Mouse (Mus musculus): ENCODE results near the gene Chil1. TPM values are rescaled to one million over a fixed set of nuclear protein-coding genes. Genes with fewer than 3 reads are reported as not detected.

Gene Chil1
- polyA plus RNA-seq, 1 experiment, result 1,277 TPM

GRCm38 (mm10) chr1:134198197-134198995, 16.4 kb downstream of the Chil1 start:
- no peak for TF ChIP-seq CTCF (IDR thresholded peaks at IDR 0.05; ENCODE audit: insufficient read depth, low read length)
- no peak for TF ChIP-seq POLR2A (IDR thresholded peaks at IDR 0.05; ENCODE audit: borderline replicate concordance, extremely low read depth, low read depth, low read length)
- peaks cover 7% of the 10 kb centered on the region; the same call in 1 of the 2 replicates for H3K4me1 ChIP-seq (ENCODE audit: control insufficient read depth, insufficient read depth, low read length)
- WGBS, result 79% methylated on average over 12 of the region's 12 CpGs
- DNase-seq, result no peak
- no peak overlapping the region for H3K4me3 ChIP-seq (replicated peaks; ENCODE audit: extremely low read depth, low read depth, low read length)

- WGBS, result 48% methylated on average over 2 of the region's 2 CpGs
- TF ChIP-seq POLR2A (IDR thresholded peaks at IDR 0.05; ENCODE audit: borderline replicate concordance, extremely low read depth, low read depth, low read length), result no peak
- no peak for TF ChIP-seq CTCF (IDR thresholded peaks at IDR 0.05; ENCODE audit: insufficient read depth, low read length)
- H3K4me1 ChIP-seq (ENCODE audit: control insufficient read depth, insufficient read depth, low read length), result peaks cover 7% of the 10 kb centered on the region; the same call in 1 of the 2 replicates
- DNase-seq, result no peak
- H3K4me3 ChIP-seq (replicated peaks; ENCODE audit: extremely low read depth, low read depth, low read length), result no peak overlapping the region
Measured at GRCm38 (mm10) chr1:134200481-134200880, 18.5 kb downstream of the Chil1 start.

DNA sequence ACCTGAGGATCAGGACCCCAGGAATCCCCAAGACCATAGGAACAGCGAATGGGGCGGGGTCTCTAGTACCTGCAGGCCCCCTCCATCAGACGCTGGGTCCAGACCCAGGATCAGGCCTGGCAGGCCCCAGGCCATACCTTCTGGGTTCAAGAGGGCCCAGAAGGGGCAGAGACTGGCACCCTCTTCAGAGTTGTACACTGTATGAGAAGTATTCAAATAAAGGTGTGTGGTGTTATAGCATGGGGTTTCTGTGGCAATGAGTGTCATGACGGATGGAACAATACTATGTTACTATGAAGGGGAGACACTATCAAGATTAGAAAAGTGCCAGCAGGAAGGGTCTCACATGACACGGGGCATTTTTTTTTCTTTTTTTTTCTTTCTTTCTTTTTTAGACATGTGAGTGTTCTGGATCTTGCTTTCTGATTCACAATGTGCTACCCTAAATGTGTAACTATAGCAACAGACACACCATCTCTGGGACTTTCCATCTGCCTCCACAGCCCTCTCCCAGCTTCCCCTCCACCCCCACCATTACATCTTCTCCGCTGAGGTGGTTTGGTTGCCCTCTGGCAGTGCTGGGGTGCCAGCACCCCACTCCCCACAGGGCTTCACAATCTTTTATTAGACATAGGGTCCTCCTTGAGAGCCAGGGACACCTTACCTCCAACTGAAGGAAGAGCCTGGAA, 19.2 kb downstream of the Chil1 start:
- Histone ChIP-seq H3K4me3 (replicated peaks; ENCODE audit: extremely low read depth, low read depth, low read length) (no peak overlapping the region), H3K4me1 (ENCODE audit: control insufficient read depth, insufficient read depth, low read length) (peaks cover 1% of the 10 kb centered on the region; the same call in 1 of the 2 replicates)
- 73% methylated on average over 6 of the region's 6 CpGs for WGBS
- TF ChIP-seq POLR2A (IDR thresholded peaks at IDR 0.05; ENCODE audit: borderline replicate concordance, extremely low read depth, low read depth, low read length) (no peak), CTCF (IDR thresholded peaks at IDR 0.05; ENCODE audit: insufficient read depth, low read length) (no peak)
- DNase-seq, result no peak

- no peak overlapping the region for H3K4me3 ChIP-seq (replicated peaks; ENCODE audit: extremely low read depth, low read depth, low read length)
- TF ChIP-seq CTCF (IDR thresholded peaks at IDR 0.05; ENCODE audit: insufficient read depth, low read length), result peak; percentile 84
- no peak for TF ChIP-seq POLR2A (IDR thresholded peaks at IDR 0.05; ENCODE audit: borderline replicate concordance, extremely low read depth, low read depth, low read length)
- H3K4me1 ChIP-seq (ENCODE audit: control insufficient read depth, insufficient read depth, low read length), result no peaks in the 10 kb centered on the region
- DNase-seq, result peak; percentile 66
- 60% methylated on average over 3 of the region's 3 CpGs for WGBS
Measured at GRCm38 (mm10) chr1:134201751-134202420, 19.9 kb downstream of the Chil1 start.

DNA sequence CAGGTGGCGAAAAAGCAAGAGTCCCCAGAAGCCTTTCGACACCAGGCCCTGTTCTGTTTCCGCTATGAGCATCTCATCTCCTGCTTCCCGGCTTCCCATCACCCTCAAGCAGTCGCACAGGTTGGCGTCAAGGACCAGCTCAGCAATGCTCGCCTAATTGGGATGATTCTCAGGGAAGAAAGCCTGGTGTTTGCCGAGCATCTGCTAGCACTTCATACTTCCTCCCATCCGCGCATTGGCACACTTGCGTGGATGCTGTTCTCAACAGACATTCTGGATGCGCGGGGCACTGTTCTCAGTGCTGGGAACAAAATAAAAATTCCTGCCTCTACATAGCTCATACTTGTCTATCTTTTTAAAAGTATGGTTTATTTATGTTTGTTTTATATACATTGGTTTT, 22.3 kb downstream of the Chil1 start:
- Histone ChIP-seq H3K4me3 (replicated peaks; ENCODE audit: extremely low read depth, low read depth, low read length) (no peak overlapping the region), H3K4me1 (ENCODE audit: control insufficient read depth, insufficient read depth, low read length) (no peaks in the 10 kb centered on the region)
- 90% methylated on average over 13 of the region's 13 CpGs for WGBS
- no peak for TF ChIP-seq CTCF (IDR thresholded peaks at IDR 0.05; ENCODE audit: insufficient read depth, low read length)
- TF ChIP-seq POLR2A (IDR thresholded peaks at IDR 0.05; ENCODE audit: borderline replicate concordance, extremely low read depth, low read depth, low read length), result no peak
- no peak for DNase-seq

GRCm38 (mm10) chr1:134205296-134206018, 23.5 kb downstream of the Chil1 start:
- WGBS, result 33% methylated on average over 9 of the region's 9 CpGs

DNA sequence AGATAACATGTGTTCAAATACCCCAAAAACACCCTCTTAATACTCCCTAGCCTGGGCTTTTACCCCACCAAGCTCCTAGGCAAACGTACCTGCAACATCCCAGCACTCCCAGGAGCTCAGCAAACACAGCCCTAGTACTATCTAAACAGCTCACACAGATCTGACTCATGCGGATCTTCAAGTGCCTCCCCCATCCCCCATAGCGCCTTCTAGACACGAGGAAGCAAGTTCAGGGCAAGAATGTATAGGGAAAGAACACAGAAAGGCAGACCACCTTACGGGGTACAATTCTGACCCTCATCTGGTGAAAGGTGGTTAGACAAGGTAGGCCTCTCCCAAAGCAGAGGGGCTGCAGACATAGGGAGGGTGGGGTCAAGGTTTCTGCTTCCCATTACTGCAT, 24.1 kb downstream of the Chil1 start:
- DNase-seq, result no peak
- no peak overlapping the region for H3K4me3 ChIP-seq (replicated peaks; ENCODE audit: extremely low read depth, low read depth, low read length)
- TF ChIP-seq CTCF (IDR thresholded peaks at IDR 0.05; ENCODE audit: insufficient read depth, low read length) (no peak), POLR2A (IDR thresholded peaks at IDR 0.05; ENCODE audit: borderline replicate concordance, extremely low read depth, low read depth, low read length) (no peak)
- 40% methylated on average over 5 of the region's 5 CpGs for WGBS
- H3K4me1 ChIP-seq (ENCODE audit: control insufficient read depth, insufficient read depth, low read length), result peaks cover 2% of the 10 kb centered on the region; the same call in 1 of the 2 replicates

More at GRCm38 (mm10) chr1:134205296-134206018, 23.5 kb downstream of the Chil1 start:
- Histone ChIP-seq H3K4me3 (replicated peaks; ENCODE audit: extremely low read depth, low read depth, low read length) (no peak overlapping the region), H3K4me1 (ENCODE audit: control insufficient read depth, insufficient read depth, low read length) (no peaks in the 10 kb centered on the region)
- TF ChIP-seq POLR2A (IDR thresholded peaks at IDR 0.05; ENCODE audit: borderline replicate concordance, extremely low read depth, low read depth, low read length), result no peak
- no peak for TF ChIP-seq CTCF (IDR thresholded peaks at IDR 0.05; ENCODE audit: insufficient read depth, low read length)
- no peak for DNase-seq

- 88% methylated on average over 6 of the region's 6 CpGs for whole genome bisulfite sequencing
- Histone ChIP-seq H3K4me1 (ENCODE audit: control insufficient read depth, insufficient read depth, low read length) (peaks cover 4% of the 10 kb centered on the region; the same call in 1 of the 2 replicates), H3K4me3 (replicated peaks; ENCODE audit: extremely low read depth, low read depth, low read length) (no peak overlapping the region)
- no peak for DNase-seq
- TF ChIP-seq POLR2A (IDR thresholded peaks at IDR 0.05; ENCODE audit: borderline replicate concordance, extremely low read depth, low read depth, low read length) (no peak), CTCF (IDR thresholded peaks at IDR 0.05; ENCODE audit: insufficient read depth, low read length) (no peak)
Measured at GRCm38 (mm10) chr1:134210179-134210755, 28.3 kb downstream of the Chil1 start.
